Mouse (Mus musculus): ENCODE measurements around the gene Cypt12. TPM values are rescaled to one million over a fixed set of nuclear protein-coding genes. Genes with fewer than 3 reads are reported as not detected.

The Cypt12 gene
- not detected in 2 replicates for polyA plus RNA-seq (2014; fragmentation: Nextera tagmentation; extraction: Ambion mirVana)

- no peaks in the 10 kb centered on the region for H3K27me3 ChIP-seq (ENCODE audit: control insufficient read depth, insufficient read depth, low read length)
- no peaks in the 10 kb centered on the region for H3K4me1 ChIP-seq (ENCODE audit: control insufficient read depth, insufficient read depth, low read length)
- H3K27ac ChIP-seq (ENCODE audit: low read depth, low read length) = no peak within 1 kb of the TSS
- WGBS = 96% methylated on average over 13 of the region's 13 CpGs
- no peak for ATAC-seq (ENCODE audit: low read depth)
- H3K9ac ChIP-seq (replicated peaks; ENCODE audit: low read depth, low read length) = no peak within 1 kb of the TSS
- H3K36me3 ChIP-seq (ENCODE audit: control insufficient read depth, insufficient read depth, low read length) = no peaks in the 10 kb centered on the region
- no peak within 1 kb of the TSS for H3K4me3 ChIP-seq (ENCODE audit: low read depth, low read length)
- H3K4me2 ChIP-seq (ENCODE audit: low read depth, low read length) = no peak within 1 kb of the TSS
- H3K9me3 ChIP-seq (ENCODE audit: control insufficient read depth, low read length) = no peaks in the 10 kb centered on the region
Observed at GRCm38 (mm10) chr3:17948299-17948698, at the start of gene Cypt12. Gene Cypt12, plus strand, starts transcription at chr3:17948410.

GRCm38 (mm10) chr3:17913796-17914195 lies 34.4 kb upstream of the Cypt12 start:
- H3K27ac ChIP-seq (ENCODE audit: low read depth, low read length) = no peak overlapping the region
- no peak overlapping the region for H3K9ac ChIP-seq (replicated peaks; ENCODE audit: low read depth, low read length)
- H3K9me3 ChIP-seq (ENCODE audit: control insufficient read depth, low read length) = no peaks in the 10 kb centered on the region
- ATAC-seq (ENCODE audit: low read depth) = no peak
- H3K4me1 ChIP-seq (ENCODE audit: control insufficient read depth, insufficient read depth, low read length) = no peaks in the 10 kb centered on the region
- H3K4me3 ChIP-seq (ENCODE audit: low read depth, low read length) = no peak overlapping the region
- no peaks in the 10 kb centered on the region for H3K36me3 ChIP-seq (ENCODE audit: control insufficient read depth, insufficient read depth, low read length)
- H3K4me2 ChIP-seq (ENCODE audit: low read depth, low read length) = no peak overlapping the region
- H3K27me3 ChIP-seq (ENCODE audit: control insufficient read depth, insufficient read depth, low read length) = no peaks in the 10 kb centered on the region

GRCm38 (mm10) chr3:17940206-17940605 lies 8.0 kb upstream of the Cypt12 start:
- no peak for ATAC-seq (ENCODE audit: low read depth)
- Histone ChIP-seq H3K27ac (ENCODE audit: low read depth, low read length) (no peak overlapping the region), H3K4me3 (ENCODE audit: low read depth, low read length) (no peak overlapping the region), H3K9ac (replicated peaks; ENCODE audit: low read depth, low read length) (no peak overlapping the region), H3K4me2 (ENCODE audit: low read depth, low read length) (no peak overlapping the region), H3K36me3 (ENCODE audit: control insufficient read depth, insufficient read depth, low read length) (no peaks in the 10 kb centered on the region), H3K4me1 (ENCODE audit: control insufficient read depth, insufficient read depth, low read length) (no peaks in the 10 kb centered on the region), H3K9me3 (ENCODE audit: control insufficient read depth, low read length) (no peaks in the 10 kb centered on the region), H3K27me3 (ENCODE audit: control insufficient read depth, insufficient read depth, low read length) (no peaks in the 10 kb centered on the region)
- 91% methylated on average over 2 of the region's 2 CpGs for WGBS

Data from neural tube, embryonic 14.5 days (tissue).